Mouse (Mus musculus) central nervous system, embryonic 18 days (tissue): ENCODE data around the gene Sh3gl1. TPM values are rescaled to one million over a fixed set of nuclear protein-coding genes. Genes with fewer than 3 reads are reported as not detected.

ENCODE experiments used
- polyA plus RNA-seq: library from polyadenylated mRNA; depleted of rRNA; stranded (reverse); fragments of >200 nt; gene quantifications from 2 replicates; pipeline ENCODE4 v1.2.3, GENCODE M21; 2012; rRNA removed

Gene Sh3gl1
- polyA plus RNA-seq = 86.0 and 90.7 TPM in 2 replicates

DNA sequence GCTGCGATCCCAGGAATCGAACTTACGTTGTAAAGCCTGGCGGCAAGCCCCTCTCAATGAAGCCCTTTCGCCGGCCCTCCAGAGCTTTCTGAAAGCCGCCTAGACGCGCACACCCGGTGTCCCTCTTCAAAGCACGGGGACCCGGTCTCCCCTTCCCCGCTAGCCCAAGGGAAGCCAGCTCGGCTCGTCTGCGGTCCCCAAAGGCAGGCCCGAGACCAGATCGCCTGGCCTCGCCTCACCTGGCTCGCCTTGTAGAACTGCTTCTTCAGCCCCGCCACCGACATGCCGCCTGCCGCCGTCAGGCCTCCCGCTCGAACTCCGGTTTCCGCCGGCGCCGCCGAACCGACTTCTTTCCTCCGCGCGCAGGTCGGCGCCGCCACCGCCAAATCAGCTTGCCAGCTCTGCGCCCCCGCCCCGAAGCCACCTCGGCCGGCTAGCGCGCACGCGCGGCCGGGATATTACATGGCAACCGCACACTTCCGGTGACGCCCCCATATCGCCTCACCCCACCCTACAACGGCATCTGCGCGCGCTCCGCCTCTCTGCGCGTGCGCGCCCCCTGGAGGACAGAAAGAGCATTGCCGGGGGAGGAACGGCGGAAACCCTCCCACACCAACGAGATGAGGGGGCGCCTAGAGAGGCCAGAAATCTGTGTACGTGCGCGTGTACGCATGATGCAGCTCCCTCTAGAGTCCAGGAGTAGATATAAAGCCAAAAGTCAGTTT, at the start of gene Sh3gl1:
Sh3gl1 (minus strand) TSS at position 460 of the 725 bp plus-strand sequence.

DNA sequence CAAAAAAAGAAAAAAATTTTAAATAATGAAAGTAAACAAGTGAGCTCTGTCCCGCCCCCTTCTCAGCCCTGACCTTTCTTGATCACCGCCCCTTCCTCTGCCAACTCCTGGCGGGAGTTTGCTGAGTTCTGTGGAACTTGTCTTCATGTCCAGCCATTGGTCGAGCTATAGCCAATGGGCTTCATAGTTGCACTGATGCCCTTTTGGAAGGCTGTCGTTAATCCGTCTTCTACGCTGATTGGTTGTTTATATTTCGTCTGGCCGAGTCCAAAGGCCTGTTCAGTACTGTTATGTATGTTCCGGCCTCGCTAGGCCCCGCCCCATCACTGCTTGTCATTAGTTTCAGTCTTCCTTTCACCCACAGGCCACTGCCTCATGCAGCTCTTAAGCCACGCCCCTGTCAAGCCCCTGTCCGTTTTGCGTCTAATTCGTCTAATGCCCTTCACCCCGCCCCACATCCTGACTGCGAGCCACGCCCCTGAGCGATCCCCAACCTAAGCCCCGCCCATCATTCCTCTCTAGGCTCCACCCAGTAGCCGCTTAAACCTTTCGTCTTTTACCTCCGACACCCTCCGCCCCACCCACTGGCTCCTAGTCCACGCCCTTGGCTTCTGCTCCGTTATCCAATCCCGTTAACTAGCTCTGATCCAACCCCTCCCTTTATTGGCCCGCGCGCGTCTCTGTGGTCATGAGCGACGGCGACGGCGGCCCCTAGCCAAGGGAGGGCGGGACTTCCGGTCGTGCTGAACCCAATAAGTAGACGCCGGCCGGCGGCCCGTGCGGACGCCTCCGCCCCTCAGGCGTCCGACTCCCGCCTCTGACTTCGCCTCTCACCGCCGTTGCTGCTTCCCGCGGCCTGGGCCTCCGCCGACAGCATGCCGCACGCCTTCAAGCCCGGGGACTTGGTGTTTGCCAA, 42.7 kb upstream of the Sh3gl1 start, which contains the start of gene Hdgfl2:
Hdgfl2 (plus strand) TSS at position 755 of the 916 bp plus-strand sequence.

DNA sequence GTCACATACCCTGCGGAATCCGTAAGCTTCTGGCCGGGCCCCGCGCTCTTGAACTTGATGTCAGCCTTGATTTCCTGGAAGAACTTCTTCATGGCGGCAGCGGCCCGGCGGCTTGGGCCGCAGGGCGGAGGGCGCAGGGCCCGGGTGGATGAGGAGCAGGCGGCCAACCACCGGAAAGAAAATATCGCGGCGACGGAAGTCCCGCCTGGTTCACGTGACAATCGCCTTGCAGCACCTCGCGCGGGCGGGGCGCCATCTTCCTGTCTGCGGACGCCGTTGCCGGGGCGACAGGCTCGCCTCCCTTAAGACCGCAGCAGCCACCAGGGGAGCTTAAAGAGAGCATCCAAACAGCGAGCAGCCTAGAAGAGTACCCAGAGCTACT, 38.4 kb upstream of the Sh3gl1 start, which contains the start of gene Ubxn6:
Ubxn6 (minus strand) TSS at position 202 of the 382 bp plus-strand sequence.

DNA sequence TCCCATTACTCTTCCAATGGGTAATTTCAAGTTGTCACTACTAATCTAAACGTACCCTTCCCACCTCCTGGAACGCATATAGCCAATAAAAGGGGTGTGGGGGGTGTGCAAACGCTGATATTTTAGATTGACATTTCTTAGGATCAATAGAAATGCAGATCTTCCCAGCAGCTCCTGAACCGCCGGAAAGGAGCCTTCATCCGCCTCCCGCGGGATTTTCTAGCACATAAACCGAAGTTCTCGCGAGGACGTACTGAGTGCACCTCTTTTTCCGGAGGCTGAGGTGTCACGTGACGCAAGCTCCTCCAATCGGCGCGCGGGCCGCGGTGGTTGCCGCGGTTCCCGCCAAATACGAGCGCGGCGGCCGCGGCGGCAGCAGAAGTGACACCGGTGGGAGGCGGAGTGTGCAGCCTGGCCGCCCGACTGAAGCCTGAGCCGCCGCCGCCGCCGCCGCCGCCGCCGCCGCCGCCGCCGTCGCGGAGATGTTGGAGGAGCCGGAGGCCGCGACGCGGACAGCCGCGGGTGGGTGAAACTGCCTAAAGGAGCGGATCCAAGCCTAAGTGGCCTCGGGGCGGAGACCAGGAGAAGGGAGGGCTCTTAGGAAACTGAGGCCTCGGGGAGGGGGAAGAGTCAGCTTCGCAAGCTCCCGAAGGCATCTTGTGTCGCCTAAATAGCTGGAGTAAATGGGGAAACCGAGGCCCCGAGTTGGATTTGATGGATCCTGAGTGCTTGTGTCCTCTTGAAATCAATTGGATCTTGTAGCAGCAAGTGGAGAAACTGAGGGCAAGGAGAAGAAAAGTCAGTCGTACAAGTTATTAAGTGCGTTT, 3.8 kb upstream of the Sh3gl1 start, which contains the start of gene Chaf1a:
Chaf1a (plus strand) TSS at position 410 of the 827 bp plus-strand sequence.

DNA sequence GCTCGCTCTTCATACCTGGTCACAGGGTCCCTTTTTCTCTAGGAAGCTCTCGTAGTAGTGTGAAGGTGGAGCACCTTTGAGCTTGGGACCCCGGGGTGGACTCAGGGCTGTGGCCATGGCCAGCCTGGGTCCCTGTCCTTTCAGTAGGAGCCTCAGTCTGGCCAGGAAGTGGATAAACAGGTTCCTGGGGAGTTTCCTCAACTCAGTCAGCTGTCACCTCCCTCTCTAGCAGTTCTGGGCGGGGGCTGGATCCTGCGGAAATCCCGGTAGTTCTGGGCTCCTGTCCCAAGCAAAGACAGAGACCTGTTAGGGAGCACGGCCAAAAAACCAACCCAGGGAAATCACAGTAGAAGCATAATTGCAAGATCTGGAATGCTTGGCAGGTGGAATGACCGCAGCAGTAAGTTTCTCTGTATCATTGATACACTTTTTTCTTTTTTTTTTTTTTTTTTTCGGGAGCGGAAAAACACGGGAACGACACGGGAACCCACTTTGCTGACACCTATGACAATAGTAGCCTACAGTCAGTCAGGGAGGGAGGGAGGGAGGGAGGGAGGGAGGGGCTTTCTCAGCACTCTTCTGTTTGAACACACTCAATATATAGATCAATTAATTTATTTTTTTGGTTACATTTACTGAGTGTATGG, 30.9 kb downstream of the Sh3gl1 start, which contains the start of the genes Stap2 and Mpnd:
Stap2 (minus strand) TSS at position 170 of the 647 bp plus-strand sequence.
Mpnd (plus strand) TSS at position 297 of the 647 bp plus-strand sequence.

DNA sequence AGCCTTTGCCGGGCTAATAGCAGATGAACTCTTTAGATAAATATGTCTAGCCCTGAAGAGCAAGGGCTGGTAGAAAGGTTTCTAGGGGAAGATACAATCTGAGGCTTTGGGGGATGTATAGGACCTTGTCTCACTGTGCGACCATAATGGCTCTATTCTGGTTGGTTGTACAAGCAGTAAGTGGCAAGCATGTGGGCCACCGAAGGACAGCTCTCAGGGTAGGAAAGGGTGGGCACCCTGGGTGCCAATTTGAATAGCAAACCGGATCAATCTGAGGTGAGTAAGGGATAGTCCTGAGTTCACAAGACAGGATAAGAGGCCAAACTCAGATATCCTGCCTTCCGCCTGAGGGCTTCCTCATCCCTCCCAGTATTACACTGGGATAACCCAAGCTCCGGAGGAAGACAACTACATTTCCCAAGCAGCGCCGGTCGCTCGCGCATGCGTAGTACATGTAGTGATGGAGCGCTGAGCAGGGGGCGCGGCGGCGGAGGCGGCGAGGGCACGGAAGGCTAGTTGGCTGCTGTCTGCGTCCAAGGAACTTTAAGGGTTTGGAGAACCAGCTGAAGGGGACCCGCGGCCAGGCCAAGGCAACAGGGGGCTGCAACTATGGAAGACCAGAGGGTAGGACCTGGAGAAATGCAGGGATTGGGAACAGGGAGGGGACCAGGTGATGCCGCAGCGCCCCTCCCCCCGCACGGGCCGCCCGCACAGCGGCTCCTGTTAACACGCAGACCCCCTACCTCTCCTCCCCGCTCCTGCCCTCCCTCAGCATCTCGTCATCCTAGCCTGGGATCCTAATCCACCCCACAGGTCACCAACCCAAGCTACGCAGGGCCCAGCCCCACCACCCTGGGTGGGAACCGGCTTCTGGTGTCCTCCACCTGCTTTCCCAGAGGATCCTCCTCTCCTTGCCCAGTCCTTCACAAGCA, 50.1 kb downstream of the Sh3gl1 start, which contains the start of gene Fsd1:
Fsd1 (plus strand) TSS at position 480 of the 932 bp plus-strand sequence.

DNA sequence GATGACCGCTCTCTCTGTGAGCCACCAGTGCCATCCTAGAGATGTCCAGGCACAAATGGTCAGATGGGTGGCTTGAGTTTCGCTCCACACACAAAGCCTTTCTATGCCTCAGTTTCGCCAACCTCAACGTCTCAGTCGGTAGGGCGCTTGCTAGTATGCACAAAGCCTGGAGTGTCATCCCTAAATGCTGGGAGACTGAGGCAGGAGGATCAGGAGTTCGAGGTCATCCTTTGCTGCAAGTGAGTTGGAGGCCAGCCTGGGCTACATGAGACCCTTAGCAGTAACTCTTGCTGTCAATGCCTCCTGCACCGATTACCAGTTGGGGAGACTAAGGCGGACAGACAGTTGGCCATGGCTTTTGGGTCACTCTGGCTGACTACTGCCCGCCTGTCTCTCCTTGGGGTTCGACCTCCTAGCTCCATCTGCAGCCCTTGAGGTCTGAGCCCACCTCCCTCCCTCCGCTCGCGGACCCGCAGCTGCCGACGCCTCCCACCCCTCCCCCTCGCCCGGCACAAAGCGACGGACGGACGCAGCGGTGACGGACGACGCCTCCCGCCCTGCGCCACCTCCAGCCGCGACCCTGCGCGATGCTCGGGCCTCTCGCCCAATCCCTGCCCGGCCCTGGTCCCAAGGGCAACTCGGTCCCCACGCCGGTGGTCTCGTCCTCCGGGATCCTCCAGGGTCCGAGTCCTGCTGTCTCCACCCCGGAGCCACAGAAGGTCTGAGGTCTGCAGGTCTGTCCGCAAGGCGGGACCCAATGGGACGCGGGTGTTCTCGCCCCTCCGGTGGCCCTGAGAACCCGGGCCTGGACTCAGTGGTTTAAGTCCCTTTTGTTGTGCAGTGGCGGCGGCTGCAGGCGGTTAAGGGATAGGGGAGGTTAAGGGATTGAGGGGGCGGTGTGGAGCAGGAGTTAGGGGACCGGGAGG, 66.2 kb downstream of the Sh3gl1 start, which contains the start of gene Shd:
Shd (plus strand) TSS at position 502 of the 926 bp plus-strand sequence.

Other genes with a start within 250 kb of the Sh3gl1 start
- gene Zfp119a, start 157.7 kb downstream of the Sh3gl1 start, polyA plus RNA-seq = 4.8 and 5.3 TPM in 2 replicates
- gene Zfp959, start 144.5 kb downstream of the Sh3gl1 start, polyA plus RNA-seq = 8.7 and 9.5 TPM in 2 replicates
- 3.4 TPM in 2 replicates for gene Zfp119b, start 87.1 kb downstream of the Sh3gl1 start, polyA plus RNA-seq
- 6.0 and 6.1 TPM in 2 replicates for gene Ebi3, start 84.0 kb downstream of the Sh3gl1 start, polyA plus RNA-seq
- gene Yju2, start 77.5 kb downstream of the Sh3gl1 start, polyA plus RNA-seq = 12.9 and 13.3 TPM in 2 replicates
- 179 and 193 TPM in 2 replicates for gene Shd, start 66.2 kb downstream of the Sh3gl1 start, polyA plus RNA-seq
- gene Fsd1, start 50.1 kb downstream of the Sh3gl1 start, polyA plus RNA-seq = 171 and 177 TPM in 2 replicates
- 6.9 and 7.3 TPM in 2 replicates for gene Stap2, start 31.1 kb downstream of the Sh3gl1 start, polyA plus RNA-seq
- gene Mpnd, start 30.9 kb downstream of the Sh3gl1 start, polyA plus RNA-seq = 185 and 189 TPM in 2 replicates
- 5.3 TPM in 2 replicates for gene Chaf1a, start 3.8 kb upstream of the Sh3gl1 start, polyA plus RNA-seq
- 105 and 110 TPM in 2 replicates for gene Ubxn6, start 38.4 kb upstream of the Sh3gl1 start, polyA plus RNA-seq
- gene Hdgfl2, start 43.0 kb upstream of the Sh3gl1 start, polyA plus RNA-seq = 124 and 126 TPM in 2 replicates
- 0.66 and 0.68 TPM in 2 replicates for gene Plin4, start 73.2 kb upstream of the Sh3gl1 start, polyA plus RNA-seq
- gene Plin5, start 81.0 kb upstream of the Sh3gl1 start, polyA plus RNA-seq = 1.9 and 2.1 TPM in 2 replicates
- 0.06 and 0.41 TPM in 2 replicates for gene Lrg1, start 85.4 kb upstream of the Sh3gl1 start, polyA plus RNA-seq
- 45.5 and 51.8 TPM in 2 replicates for gene Sema6b, start 103.7 kb upstream of the Sh3gl1 start, polyA plus RNA-seq
- 9.4 and 10.4 TPM in 2 replicates for gene Tnfaip8l1, start 125.8 kb upstream of the Sh3gl1 start, polyA plus RNA-seq
- gene Mydgf, start 147.3 kb upstream of the Sh3gl1 start, polyA plus RNA-seq = 47.7 and 52.9 TPM in 2 replicates
- 40.3 and 41.4 TPM in 2 replicates for gene Dpp9, start 182.3 kb upstream of the Sh3gl1 start, polyA plus RNA-seq
- gene Fem1a, start 220.2 kb upstream of the Sh3gl1 start, polyA plus RNA-seq = 24.0 and 24.1 TPM in 2 replicates
- gene Ticam1, start 240.2 kb upstream of the Sh3gl1 start, polyA plus RNA-seq = 2.3 and 2.7 TPM in 2 replicates